Mouse (Mus musculus): ENCODE data around the gene Nup85. TPM values are rescaled to one million over a fixed set of nuclear protein-coding genes. Genes with fewer than 3 reads are reported as not detected.

Nup85 gene
- polyA plus RNA-seq, 2 experiments from 2014 or later, result 36.8 to 39.0 TPM

Other genes starting within 250 kb of the Nup85 start
- not detected for gene Ush1g, start 242.4 kb upstream of the Nup85 start, polyA plus RNA-seq (2017; shearing (Covaris generic))
- under 1 TPM in 1 of 2 experiments, not detected in 1; 0.13 TPM for gene Otop3, start 229.7 kb upstream of the Nup85 start, polyA plus RNA-seq (2017; shearing (Covaris generic))
- 1 to 10 TPM; 2.6 to 3.2 TPM for gene Hid1, start 196.7 kb upstream of the Nup85 start, polyA plus RNA-seq (2017; shearing (Covaris generic))
- gene Cdr2l, start 182.5 kb upstream of the Nup85 start, polyA plus RNA-seq (2017; shearing (Covaris generic)), result under 1 TPM in 1 of 2 experiments, not detected in 1; 0.12 TPM
- gene Mrpl58, start 160.7 kb upstream of the Nup85 start, polyA plus RNA-seq (2017; shearing (Covaris generic)), result 100 to 1,000 TPM; 206 to 214 TPM
- gene Atp5h, start 144.5 kb upstream of the Nup85 start, polyA plus RNA-seq (2017; shearing (Covaris generic)), result 100 to 1,000 TPM; 705 to 855 TPM
- gene Kctd2, start 144.3 kb upstream of the Nup85 start, polyA plus RNA-seq (2017; shearing (Covaris generic)), result 10 to 100 TPM in 1 of 2 experiments, 1 to 10 TPM in 1; 6.9 to 12.2 TPM
- not detected for gene Trim80, start 123.9 kb upstream of the Nup85 start, polyA plus RNA-seq (2017; shearing (Covaris generic))
- 1 to 10 TPM; 2.9 to 3.1 TPM for gene Slc16a5, start 102.0 kb upstream of the Nup85 start, polyA plus RNA-seq (2017; shearing (Covaris generic))
- gene Armc7, start 88.8 kb upstream of the Nup85 start, polyA plus RNA-seq (2017; shearing (Covaris generic)), result 10 to 100 TPM; 49.9 to 59.3 TPM
- 100 to 1,000 TPM; 287 to 293 TPM for gene Nt5c, start 72.6 kb upstream of the Nup85 start, polyA plus RNA-seq (2017; shearing (Covaris generic))
- gene Jpt1, start 50.0 kb upstream of the Nup85 start, polyA plus RNA-seq (2017; shearing (Covaris generic)), result 100 to 1,000 TPM; 506 to 510 TPM
- 100 to 1,000 TPM; 724 to 797 TPM for gene Sumo2, start 28.2 kb upstream of the Nup85 start, polyA plus RNA-seq (2017; shearing (Covaris generic))
- 10 to 100 TPM; 28.2 to 29.8 TPM for gene Mrps7, start 39.5 kb downstream of the Nup85 start, polyA plus RNA-seq (2017; shearing (Covaris generic))
- 10 to 100 TPM; 23.1 to 26.5 TPM for gene Gga3, start 39.6 kb downstream of the Nup85 start, polyA plus RNA-seq (2017; shearing (Covaris generic))
- gene Mif4gd, start 48.5 kb downstream of the Nup85 start, polyA plus RNA-seq (2017; shearing (Covaris generic)), result 100 to 1,000 TPM; 230 to 231 TPM
- gene Slc25a19, start 63.9 kb downstream of the Nup85 start, polyA plus RNA-seq (2017; shearing (Covaris generic)), result 10 to 100 TPM; 68.7 to 90.3 TPM
- gene Grb2, start 144.2 kb downstream of the Nup85 start, polyA plus RNA-seq (2017; shearing (Covaris generic)), result 10 to 100 TPM; 28.3 to 34.4 TPM
- gene Tmem94, start 201.0 kb downstream of the Nup85 start, polyA plus RNA-seq (2017; shearing (Covaris generic)), result 10 to 100 TPM in 1 of 2 experiments, 1 to 10 TPM in 1; 9.2 to 14.6 TPM
- under 1 TPM; 0.46 to 0.79 TPM for gene Caskin2, start 249.2 kb downstream of the Nup85 start, polyA plus RNA-seq (2017; shearing (Covaris generic))

Measured in activated CD4-positive, CD25-positive, alpha-beta regulatory T cell, adult 4 months (primary cell).